Comparison of ENCODE assay signal across 7 mouse cellular contexts in genomic region chr1:133382008-133382407, GRCm38 (mm10). TPM values are rescaled to one million over a fixed set of nuclear protein-coding genes. Genes with fewer than 3 reads are reported as not detected.
DNase-seq lines count a peak whose midpoint lies in the region.

No protein-coding gene starts in this region.

- DNase-seq in urinary bladder, postnatal 25 days (ENCODE audit: low spot score), result peak; percentile 19
- no peak for DNase-seq in urinary bladder, postnatal 10 days (ENCODE audit: low spot score)
- peak; percentile 74 for DNase-seq in c-Kit-positive CD71-negative TER-119-negative erythroid progenitor cells, embryonic 14.5 days (ENCODE audit: low read depth)
- DNase-seq in heart, postnatal 14 days, result peak; percentile 46 to 52
- DNase-seq in large intestine, adult 2 months (ENCODE audit: low read depth, low spot score), result peak; percentile 61
- peak; percentile 83 for DNase-seq in naive thymus-derived CD4-positive, alpha-beta T cell, adult 2 months (ENCODE audit: low read depth)
- DNase-seq in urinary bladder, postnatal 4 days (ENCODE audit: low spot score in 2 of 2), result no peak

- intact Hi-C loops in heart, postnatal 14 days (cut with DNase I), result loop anchor here (1.0 to 5.0 kb wide), 3 partner anchors 111 to 228 kb away; partner anchors contain the start of gene Snrpe

- 5% methylated on average over 9 of the region's 9 CpGs for WGBS in large intestine, adult 2 months

RNA-seq across cellular contexts. Expression of gene Etnk2, which starts 18.6 kb away (rescaled TPM):
- total RNA-seq in heart, postnatal 14 days (2021), result under 1 TPM; 0.49 to 0.67 TPM
- polyA plus RNA-seq in large intestine, adult 2 months (2012; rRNA removed), result 0.81 and 1.0 TPM in 2 replicates

RNA-seq across cellular contexts. Expression of gene Ren1, which starts 31.7 kb away (rescaled TPM):
- under 1 TPM in 1 of 2 experiments, not detected in 1; 0.24 TPM for total RNA-seq in heart, postnatal 14 days (2021)
- polyA plus RNA-seq in large intestine, adult 2 months (2012; rRNA removed), result 1.5 and 2.6 TPM in 2 replicates

RNA-seq across cellular contexts. Expression of gene Sox13, which starts 42.2 kb away (rescaled TPM):
- 10 to 100 TPM; 22.3 to 23.9 TPM for total RNA-seq in heart, postnatal 14 days (2021)
- 52.1 and 79.5 TPM in 2 replicates for polyA plus RNA-seq in large intestine, adult 2 months (2012; rRNA removed)

Comparison
In these comparisons a context has a peak if more than half of its experiments do, and no peak if none do; other contexts are left out.
1. DNase-seq: peak in urinary bladder, postnatal 25 days (single experiment), c-Kit-positive CD71-negative TER-119-negative erythroid progenitor cells, embryonic 14.5 days (single experiment), heart, postnatal 14 days (2 of 2), large intestine, adult 2 months (single experiment) and naive thymus-derived CD4-positive, alpha-beta T cell, adult 2 months (single experiment); none in urinary bladder, postnatal 10 days (single experiment) and urinary bladder, postnatal 4 days (0 of 2).